Mouse (Mus musculus) MEL (cell line): ENCODE measurements around the gene Pdzd3. TPM values are rescaled to one million over a fixed set of nuclear protein-coding genes. Genes with fewer than 3 reads are reported as not detected.

Experiments used
- DNase-seq: peaks from one replicate; pipeline ENCODE4 v3.0.0; 2011; ENCODE audit warnings: low read depth, low spot score
- H3K27ac ChIP-seq: 2 replicates; pipeline ENCODE4 v1.5.1; 2012; ENCODE audit warnings: low read depth, mild to moderate bottlenecking, control low read depth, low read length, moderate library complexity; ENCODE audit not compliant: control insufficient read depth
- H3K27me3 ChIP-seq, 2 experiments: fragments of 150-350 bp in 1 of 2; sonication (generic) in 1 of 2; 2 replicates each; pipeline ENCODE4 v1.6.1; 2012; ENCODE audit warnings: low read length in 2 of 2, mild to moderate bottlenecking in 2 of 2, improper control_type of control experiment in 1 of 2, moderate library complexity in 1 of 2; ENCODE audit not compliant: insufficient read depth in 2 of 2, control insufficient read depth in 1 of 2
- H3K36me3 ChIP-seq, 2 experiments: 2 replicates each; pipeline ENCODE4 v1.6.1; 2012 to 2014; ENCODE audit warnings: low read length in 2 of 2, improper control_type of control experiment in 1 of 2, inconsistent platforms in 1 of 2, mild to moderate bottlenecking in 1 of 2; ENCODE audit not compliant: insufficient read depth in 2 of 2, control insufficient read depth in 1 of 2
- H3K4me1 ChIP-seq, 2 experiments: fragments of 150-350 bp in 1 of 2; sonication (generic) in 1 of 2; 2 replicates each; pipeline ENCODE4 v1.6.1; 2012; ENCODE audit warnings: low read length in 2 of 2, improper control_type of control experiment in 1 of 2, mild to moderate bottlenecking in 1 of 2; ENCODE audit not compliant: insufficient read depth in 2 of 2, control insufficient read depth in 1 of 2
- H3K4me3 ChIP-seq, 2 experiments: fragments of 150-350 bp in 1 of 2; sonication (generic) in 1 of 2; 2 replicates each; pipeline ENCODE4 v1.5.1; 2012; ENCODE audit warnings: low read depth in 2 of 2, low read length in 2 of 2, mild to moderate bottlenecking in 2 of 2, moderate library complexity in 2 of 2, control low read depth in 1 of 2, improper control_type of control experiment in 1 of 2; ENCODE audit not compliant: control insufficient read depth in 1 of 2, insufficient read depth in 1 of 2
- H3K79me2 ChIP-seq: 2 replicates; pipeline ENCODE4 v1.6.1; 2012; ENCODE audit warnings: mild to moderate bottlenecking, low read length, moderate library complexity; ENCODE audit not compliant: control insufficient read depth, poor library complexity, insufficient read depth
- H3K9ac ChIP-seq: 2 replicates; pipeline ENCODE4 v1.6.1; 2012; ENCODE audit warnings: low read depth, mild to moderate bottlenecking, control low read depth, low read length, moderate library complexity; ENCODE audit not compliant: control insufficient read depth, poor library complexity, severe bottlenecking
- H3K9me3 ChIP-seq: fragments of 150-350 bp; sonication (generic); replicated peaks from 2 replicates; pipeline ENCODE4 v1.6.1; 2012; ENCODE audit warnings: mild to moderate bottlenecking, low read length, improper control_type of control experiment, moderate library complexity; ENCODE audit not compliant: insufficient read depth
- BHLHE40 ChIP-seq: IDR thresholded peaks from 2 replicates; pipeline ENCODE4 v1.6.1; 2012; ENCODE audit warnings: low read depth, mild to moderate bottlenecking, inconsistent platforms, low read length, improper control_type of control experiment, borderline replicate concordance
- CHD1 ChIP-seq: IDR thresholded peaks from 2 replicates; pipeline ENCODE4 v1.6.1; 2012; ENCODE audit warnings: low read depth, mild to moderate bottlenecking, inconsistent platforms, low read length, improper control_type of control experiment
- CHD2 ChIP-seq: IDR thresholded peaks from 2 replicates; pipeline ENCODE4 v1.6.1; 2011; ENCODE audit warnings: low read length, improper control_type of control experiment
- CTCF ChIP-seq, 3 experiments: IDR thresholded peaks in 2 of 3; conservative IDR thresholded peaks in 1 of 3; 2 replicates each; pipeline ENCODE4 v1.5.1; 2011 to 2012; ENCODE audit warnings: low read length in 3 of 3, low read depth in 2 of 3, mild to moderate bottlenecking in 2 of 3, improper control_type of control experiment in 1 of 3, inconsistent platforms in 1 of 3, mixed read lengths in 1 of 3, moderate library complexity in 1 of 3; ENCODE audit not compliant: control insufficient read depth in 1 of 3, insufficient read depth in 1 of 3, poor library complexity in 1 of 3, severe bottlenecking in 1 of 3
- ETS1 ChIP-seq: IDR thresholded peaks from 2 replicates; pipeline ENCODE4 v1.6.1; 2012; ENCODE audit warnings: low read depth, mild to moderate bottlenecking, inconsistent platforms, low read length, improper control_type of control experiment, moderate library complexity
- GABPA ChIP-seq: IDR thresholded peaks from 2 replicates; pipeline ENCODE4 v1.6.1; 2012; ENCODE audit warnings: low read depth, mild to moderate bottlenecking, inconsistent platforms, low read length, improper control_type of control experiment, moderate library complexity
- JUND ChIP-seq: IDR thresholded peaks from 2 replicates; pipeline ENCODE4 v1.6.1; 2011; ENCODE audit warnings: low read depth, mild to moderate bottlenecking, improper control_type of control experiment, low read length
- KAT2A ChIP-seq: conservative IDR thresholded peaks from 2 replicates; pipeline ENCODE4 v1.6.1; 2012; ENCODE audit warnings: low read depth, low read length, improper control_type of control experiment, inconsistent platforms
- MAFK ChIP-seq: IDR thresholded peaks from 2 replicates; pipeline ENCODE4 v1.6.1; 2011; ENCODE audit warnings: low read depth, mild to moderate bottlenecking, low read length, improper control_type of control experiment, borderline replicate concordance
- MAX ChIP-seq: IDR thresholded peaks from 2 replicates; pipeline ENCODE4 v1.6.1; 2011; ENCODE audit warnings: low read length, improper control_type of control experiment
- MAZ ChIP-seq: IDR thresholded peaks from 2 replicates; pipeline ENCODE4 v1.6.1; 2012; ENCODE audit warnings: low read depth, mild to moderate bottlenecking, inconsistent platforms, low read length, improper control_type of control experiment
- MXI1 ChIP-seq: IDR thresholded peaks from 2 replicates; pipeline ENCODE4 v1.6.1; 2011; ENCODE audit warnings: mild to moderate bottlenecking, low read depth, low read length, improper control_type of control experiment
- MYB ChIP-seq: IDR thresholded peaks from 2 replicates; pipeline ENCODE4 v1.6.1; 2011; ENCODE audit warnings: mild to moderate bottlenecking, low read depth, low read length, improper control_type of control experiment
- MYC ChIP-seq: IDR thresholded peaks from 2 replicates; pipeline ENCODE4 v1.6.1; 2011; ENCODE audit warnings: low read depth, mild to moderate bottlenecking, low read length, improper control_type of control experiment, moderate library complexity
- NELFE ChIP-seq: IDR thresholded peaks from 2 replicates; pipeline ENCODE4 v1.6.1; 2011; ENCODE audit warnings: low read depth, low read length, improper control_type of control experiment
- NRF1 ChIP-seq: IDR thresholded peaks from 2 replicates; pipeline ENCODE4 v1.6.1; 2014; ENCODE audit warnings: low read depth, mild to moderate bottlenecking, inconsistent platforms, low read length, improper control_type of control experiment, moderate library complexity; ENCODE audit not compliant: poor library complexity, insufficient read depth, severe bottlenecking
- POLR2A ChIP-seq, 2 experiments: IDR thresholded peaks; 2 replicates each; pipeline ENCODE4 v1.6.1; 2011 to 2012; ENCODE audit warnings: low read length in 2 of 2, mild to moderate bottlenecking in 2 of 2, control low read depth in 1 of 2, improper control_type of control experiment in 1 of 2, low read depth in 1 of 2, moderate library complexity in 1 of 2; ENCODE audit not compliant: control insufficient read depth in 1 of 2, insufficient read depth in 1 of 2, poor library complexity in 1 of 2
- POLR2AphosphoS2 ChIP-seq: IDR thresholded peaks from 2 replicates; pipeline ENCODE4 v1.6.1; 2011; ENCODE audit warnings: low read length, improper control_type of control experiment
- POLR2AphosphoS5 ChIP-seq: IDR thresholded peaks from 2 replicates; pipeline ENCODE4 v1.6.1; 2012; ENCODE audit warnings: low read depth, borderline replicate concordance, mild to moderate bottlenecking, inconsistent platforms, low read length, moderate library complexity, mixed read lengths
- RAD21 ChIP-seq: IDR thresholded peaks from 2 replicates; pipeline ENCODE4 v1.6.1; 2011; ENCODE audit warnings: mild to moderate bottlenecking, low read depth, low read length, improper control_type of control experiment
- RCOR1 ChIP-seq: IDR thresholded peaks from 2 replicates; pipeline ENCODE4 v1.6.1; 2012; ENCODE audit warnings: low read depth, mild to moderate bottlenecking, inconsistent platforms, low read length, improper control_type of control experiment
- SIN3A ChIP-seq: IDR thresholded peaks from 2 replicates; pipeline ENCODE4 v1.6.1; 2012; ENCODE audit warnings: low read length, improper control_type of control experiment, inconsistent platforms
- SMC3 ChIP-seq: IDR thresholded peaks from 2 replicates; pipeline ENCODE4 v1.6.1; 2011; ENCODE audit warnings: low read depth, low read length, improper control_type of control experiment
- TAL1 ChIP-seq: IDR thresholded peaks from 2 replicates; pipeline ENCODE4 v1.6.1; 2012; ENCODE audit warnings: mild to moderate bottlenecking, inconsistent platforms, low read length, moderate library complexity, mixed read lengths
- TBP ChIP-seq: IDR thresholded peaks from 2 replicates; pipeline ENCODE4 v1.8.0; 2011; ENCODE audit warnings: low read depth, low read length, improper control_type of control experiment
- TCF12 ChIP-seq: IDR thresholded peaks from 2 replicates; pipeline ENCODE4 v1.6.1; 2014; ENCODE audit warnings: low read depth, mild to moderate bottlenecking, inconsistent platforms, low read length, improper control_type of control experiment, moderate library complexity
- UBTF ChIP-seq: IDR thresholded peaks from 2 replicates; pipeline ENCODE4 v1.6.1; 2012; ENCODE audit warnings: low read depth, mild to moderate bottlenecking, inconsistent platforms, low read length, improper control_type of control experiment, moderate library complexity, borderline replicate concordance; ENCODE audit not compliant: insufficient read depth
- USF1 ChIP-seq: IDR thresholded peaks from 2 replicates; pipeline ENCODE4 v1.6.1; 2014; ENCODE audit warnings: low read depth, mild to moderate bottlenecking, inconsistent platforms, low read length, improper control_type of control experiment, moderate library complexity
- USF2 ChIP-seq, 2 experiments: IDR thresholded peaks; 2 replicates each; pipeline ENCODE4 v1.6.1; 2011 to 2012; ENCODE audit warnings: improper control_type of control experiment in 2 of 2, low read length in 2 of 2, borderline replicate concordance in 1 of 2, inconsistent platforms in 1 of 2, low read depth in 1 of 2, mild to moderate bottlenecking in 1 of 2; ENCODE audit not compliant: insufficient read depth in 1 of 2
- ZMIZ1 ChIP-seq: IDR thresholded peaks from 2 replicates; pipeline ENCODE4 v1.6.1; 2012; ENCODE audit warnings: low read depth, mild to moderate bottlenecking, inconsistent platforms, low read length, improper control_type of control experiment, moderate library complexity
- ZNF384 ChIP-seq: IDR thresholded peaks from 2 replicates; pipeline ENCODE4 v1.6.1; 2012; ENCODE audit warnings: low read depth, mild to moderate bottlenecking, inconsistent platforms, low read length, improper control_type of control experiment
- polyA plus RNA-seq, 2 experiments: library from polyadenylated mRNA; stranded (reverse) in 1 of 2; unstranded in 1 of 2; fragments of >175 nt in 1 of 2; fragments of >200 nt in 1 of 2; gene quantifications; 2 replicates each; pipeline versions ENCODE4 v1.2.1 to v1.2.4; 2012; ENCODE audit warnings: low replicate concordance in 2 of 2, low read depth in 1 of 2; ENCODE audit not compliant: insufficient read length in 2 of 2, insufficient read depth in 1 of 2, missing spikeins in 1 of 2
- total RNA-seq: library from RNA; depleted of rRNA; stranded (reverse); fragments of 300-350 nt; gene quantifications from 2 replicates; pipeline ENCODE4 v1.2.3, GENCODE M21; 2012

Gene Pdzd3
- total and polyA plus RNA-seq, 3 experiments: 0.06 TPM; not detected in 2

DNA sequence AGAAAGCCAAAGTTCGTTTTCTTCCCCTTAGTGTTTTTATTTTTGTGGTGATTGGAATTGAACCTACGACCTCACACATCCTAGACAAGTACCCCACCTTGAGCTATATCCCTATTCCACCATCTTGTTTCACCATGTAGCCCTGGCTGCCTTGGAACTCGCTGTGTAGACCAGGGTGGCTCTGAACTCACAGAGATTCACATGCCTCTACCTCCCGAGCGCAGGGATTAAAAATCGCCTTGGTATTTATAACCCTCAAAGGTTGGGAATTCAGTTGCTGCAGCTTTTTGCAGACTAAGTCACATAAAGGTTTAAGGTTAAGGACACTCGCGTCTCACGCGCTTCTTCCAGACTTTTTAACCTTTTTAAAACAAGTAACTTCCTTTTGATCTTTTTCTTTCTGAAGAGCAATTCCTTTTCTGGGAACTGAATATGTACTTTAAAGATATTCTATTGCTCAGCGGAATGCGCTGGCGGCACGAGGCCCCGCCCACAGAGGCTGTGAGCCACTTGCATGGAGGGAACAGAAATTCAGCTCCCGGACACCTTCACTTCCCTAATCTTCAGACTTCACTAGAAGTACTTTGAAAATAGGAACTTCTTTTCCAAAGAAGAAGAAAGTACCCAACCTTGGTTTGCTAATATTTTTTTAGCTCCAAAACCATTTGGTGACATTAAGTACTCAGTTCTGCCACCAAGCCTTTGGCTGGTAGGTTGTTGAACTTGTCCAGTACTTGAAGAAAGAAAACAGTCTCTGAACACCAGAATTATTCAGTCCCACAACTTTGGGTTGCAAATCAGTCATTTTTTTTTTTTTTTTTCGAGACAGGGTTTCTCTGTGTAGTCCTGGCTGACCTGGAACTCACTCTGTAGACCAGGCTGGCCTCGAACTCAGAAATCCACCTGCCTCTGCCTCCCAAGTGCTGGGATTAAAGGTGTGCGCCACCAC, 16.5 kb downstream of the Pdzd3 start (continued):
- TF ChIP-seq NRF1 (peak; percentile 31; the same call in 1 of the 2 replicates), TAL1 (no peak), RAD21 (no peak), MAZ (peak; percentile 41; the same call in 1 of the 2 replicates)

DNA sequence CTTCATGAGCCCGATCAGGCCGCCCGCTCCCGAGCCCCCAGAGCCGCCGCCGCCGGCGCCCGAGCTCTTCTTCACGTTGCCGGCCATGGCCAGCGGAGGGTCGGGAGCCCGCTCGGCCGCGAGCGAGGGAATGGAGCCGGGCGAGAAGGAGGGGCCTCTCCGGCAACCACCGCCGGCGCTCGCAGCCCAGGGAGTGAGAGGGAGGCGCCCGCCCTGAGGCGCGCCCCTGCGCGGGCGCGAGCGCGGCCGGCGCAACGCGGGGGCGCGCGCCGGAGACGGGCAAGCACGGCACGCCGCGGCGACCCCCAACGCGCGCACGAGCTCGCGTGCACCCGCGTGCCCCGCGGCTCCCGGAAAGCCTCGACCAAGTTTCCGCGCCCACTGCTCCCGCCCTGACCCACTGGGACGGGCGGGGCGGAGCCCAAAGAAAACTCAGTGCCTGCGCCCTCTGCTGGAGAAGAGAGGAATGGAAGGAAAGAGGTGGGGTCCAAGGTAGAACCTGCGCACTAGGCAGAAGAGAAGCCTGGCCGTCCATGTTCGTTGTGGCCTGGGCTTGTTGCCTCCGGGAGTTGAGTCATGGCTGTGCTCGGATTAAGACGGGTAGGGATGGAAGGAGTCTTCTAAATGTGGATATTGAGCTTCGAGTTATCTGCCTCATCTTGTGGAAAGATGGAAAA, 17.3 kb downstream of the Pdzd3 start, which contains the start of gene Cbl:
Gene Cbl (minus strand): TSS at position 248 of the 677 bp plus-strand sequence.
- peak; percentile 97 for DNase-seq
- Histone ChIP-seq H3K27ac (peak within 1 kb of the TSS; percentile 98), H3K36me3 (peaks cover 0 to 15% of the 10 kb centered on the region in 2 experiments; a peak in 2 of 4 replicates), H3K27me3 (no peaks in the 10 kb centered on the region), H3K4me3 (peak within 1 kb of the TSS; percentile 84 to 86), H3K4me1 (peaks cover 0 to 6% of the 10 kb centered on the region in 2 experiments; a peak in 3 of 4 replicates), H3K9me3 (no peaks in the 10 kb centered on the region), H3K9ac (peak within 1 kb of the TSS; percentile 96), H3K79me2 (peaks cover 34% of the 10 kb centered on the region)
- TF ChIP-seq TBP (peak; percentile 77), MYB (no peak), POLR2AphosphoS2 (peak; percentile 85), MYC (peak; percentile 51; the same call in 1 of the 2 replicates), MXI1 (peak; percentile 57), RCOR1 (peak; percentile 51), CHD1 (peak; percentile 36; the same call in 1 of the 2 replicates), CHD2 (no peak), ETS1 (peak; percentile 60; the same call in 1 of the 2 replicates), MAX (peak; percentile 68; the same call in 1 of the 2 replicates), MAFK (no peak), UBTF (no peak), USF2 (IDR thresholded peaks at IDR 0.05; ENCODE audit: borderline replicate concordance in 1 of 2, insufficient read depth in 1 of 2, low read depth in 1 of 2, low read length in 2 of 2) (no peak), KAT2A (no peak; the same call in 1 of the 2 replicates), GABPA (no peak), BHLHE40 (0 out of 2 replicates have a peak, but pooled peaks have one; percentile 53), JUND (no peak), CTCF (IDR thresholded peaks at IDR 0.05 in 2 of 3, conservative IDR thresholded peaks at IDR 0.05 in 1 of 3; ENCODE audit: control insufficient read depth in 1 of 3, insufficient read depth in 1 of 3, low read depth in 2 of 3, low read length in 3 of 3, poor library complexity in 1 of 3, severe bottlenecking in 1 of 3) (peak; percentile 86 to 96 (median 87)), POLR2AphosphoS5 (no peak; the same call in 1 of the 2 replicates), RAD21 (peak; percentile 25; the same call in 1 of the 2 replicates), USF1 (peak; percentile 25), ZNF384 (no peak), ZMIZ1 (peak; percentile 57; the same call in 1 of the 2 replicates), NELFE (peak; percentile 83), SMC3 (peak; percentile 74), POLR2A (IDR thresholded peaks at IDR 0.05; ENCODE audit: control insufficient read depth in 1 of 2, insufficient read depth in 1 of 2, low read depth in 1 of 2, low read length in 2 of 2, poor library complexity in 1 of 2) (peak in 1 of 2 experiments; percentile 90; a peak in 2 of 4 replicates), MAZ (peak; percentile 95), SIN3A (peak; percentile 84), TCF12 (peak; percentile 51)
